Mouse (Mus musculus): Measurements from ENCODE around the gene Gtpbp3. TPM values are rescaled to one million over a fixed set of nuclear protein-coding genes. Genes with fewer than 3 reads are reported as not detected.

The Gtpbp3 gene
- polyA plus RNA-seq, 1 experiment from 2014 or later: 10.6 TPM

DNA sequence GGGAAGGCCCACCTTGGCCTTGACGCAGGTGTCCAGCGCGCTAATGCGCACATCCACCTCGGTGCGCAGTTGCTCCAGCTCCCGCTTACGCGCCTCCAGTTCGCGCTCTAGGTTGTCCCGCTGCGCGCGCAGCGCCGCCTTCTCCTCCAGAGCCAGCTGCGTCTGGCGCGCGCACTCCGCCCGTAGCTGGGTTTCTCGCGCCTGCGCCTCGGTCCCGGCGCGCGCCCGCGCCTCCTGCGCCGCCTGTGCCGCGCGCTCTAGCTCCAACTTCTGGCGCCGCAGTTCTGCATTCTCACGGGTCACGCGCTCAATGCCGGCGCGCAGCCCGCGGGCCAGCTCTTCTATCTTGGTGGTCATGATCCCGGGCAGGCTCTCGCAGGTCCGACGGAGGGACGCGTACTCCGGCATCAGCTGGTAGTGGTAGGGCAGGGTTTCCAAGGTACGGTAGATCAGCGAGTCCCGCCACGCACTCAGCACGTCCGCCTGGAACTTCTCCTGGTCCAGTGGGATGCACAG, 19.7 kb downstream of the Gtpbp3 start:
- H3K9me3 ChIP-seq (ENCODE audit: low read length): no peaks in the 10 kb centered on the region
- ATAC-seq: peak; percentile 64
- peak overlapping the region; percentile 33 for H3K4me3 ChIP-seq (ENCODE audit: low read depth, low read length)
- under 1% methylated on average over 60 of the region's 61 CpGs for WGBS
- no peak overlapping the region for H3K27ac ChIP-seq (ENCODE audit: low read length)
- H3K4me1 ChIP-seq (ENCODE audit: insufficient read depth, low read depth, low read length): no peaks in the 10 kb centered on the region
- no peaks in the 10 kb centered on the region for H3K36me3 ChIP-seq (ENCODE audit: insufficient read depth, low read length)
- no peak for TF ChIP-seq EP300 (IDR thresholded peaks at IDR 0.05)
- TF ChIP-seq CTCF (IDR thresholded peaks at IDR 0.05): no peak
- peak; percentile 86 for DNase-seq (ENCODE audit: low spot score)
- peaks cover 14% of the 10 kb centered on the region for H3K27me3 ChIP-seq (replicated peaks; ENCODE audit: insufficient read depth, low read length)
- H3K9ac ChIP-seq (replicated peaks; ENCODE audit: low read depth): no peak overlapping the region
- peak overlapping the region; percentile 54 for H3K4me2 ChIP-seq (replicated peaks; ENCODE audit: low read depth, low read length)

DNA sequence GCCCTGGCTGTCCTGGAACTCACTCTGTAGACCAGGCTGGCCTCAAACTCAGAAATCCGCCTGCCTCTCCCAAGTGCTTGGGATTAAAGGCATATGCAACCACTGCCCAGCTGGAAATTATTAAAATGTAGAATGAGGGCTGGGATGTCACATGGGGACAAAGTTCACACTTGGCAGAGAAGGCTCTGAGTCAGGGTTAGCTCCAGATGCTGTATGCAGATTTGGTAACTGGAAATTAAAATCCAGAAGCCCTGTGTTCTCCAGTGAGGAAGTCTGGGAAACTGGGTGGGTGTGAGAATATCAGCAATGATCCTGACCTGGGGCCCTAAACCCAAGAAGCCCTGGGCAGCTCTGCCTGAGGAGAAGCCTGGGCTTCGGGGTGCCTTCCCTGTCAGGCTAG, 21.4 kb downstream of the Gtpbp3 start:
- no peak overlapping the region for H3K4me3 ChIP-seq (ENCODE audit: low read depth, low read length)
- ATAC-seq: no peak
- WGBS: 70% methylated on average over 2 of the region's 2 CpGs
- TF ChIP-seq EP300 (IDR thresholded peaks at IDR 0.05) (no peak), CTCF (IDR thresholded peaks at IDR 0.05) (no peak)
- no peak overlapping the region for H3K9ac ChIP-seq (replicated peaks; ENCODE audit: low read depth)
- no peaks in the 10 kb centered on the region for H3K4me1 ChIP-seq (ENCODE audit: insufficient read depth, low read depth, low read length)
- no peaks in the 10 kb centered on the region for H3K36me3 ChIP-seq (ENCODE audit: insufficient read depth, low read length)
- H3K9me3 ChIP-seq (ENCODE audit: low read length): no peaks in the 10 kb centered on the region
- DNase-seq (ENCODE audit: low spot score): no peak
- no peak overlapping the region for H3K27ac ChIP-seq (ENCODE audit: low read length)
- 0 out of 2 replicates have a peak overlapping the region, but pooled peaks have one; percentile 43 for H3K4me2 ChIP-seq (replicated peaks; ENCODE audit: low read depth, low read length)
- peaks cover 14% of the 10 kb centered on the region for H3K27me3 ChIP-seq (replicated peaks; ENCODE audit: insufficient read depth, low read length)

GRCm38 (mm10) chr8:71511644-71512043, 23.7 kb downstream of the Gtpbp3 start, which contains the start of gene Plvap:
TSS of gene Plvap (minus strand) at chr8:71511752.
- H3K4me2 ChIP-seq (replicated peaks; ENCODE audit: low read depth, low read length): peak within 1 kb of the TSS; percentile 43
- WGBS: 13% methylated on average over 14 of the region's 14 CpGs

DNA sequence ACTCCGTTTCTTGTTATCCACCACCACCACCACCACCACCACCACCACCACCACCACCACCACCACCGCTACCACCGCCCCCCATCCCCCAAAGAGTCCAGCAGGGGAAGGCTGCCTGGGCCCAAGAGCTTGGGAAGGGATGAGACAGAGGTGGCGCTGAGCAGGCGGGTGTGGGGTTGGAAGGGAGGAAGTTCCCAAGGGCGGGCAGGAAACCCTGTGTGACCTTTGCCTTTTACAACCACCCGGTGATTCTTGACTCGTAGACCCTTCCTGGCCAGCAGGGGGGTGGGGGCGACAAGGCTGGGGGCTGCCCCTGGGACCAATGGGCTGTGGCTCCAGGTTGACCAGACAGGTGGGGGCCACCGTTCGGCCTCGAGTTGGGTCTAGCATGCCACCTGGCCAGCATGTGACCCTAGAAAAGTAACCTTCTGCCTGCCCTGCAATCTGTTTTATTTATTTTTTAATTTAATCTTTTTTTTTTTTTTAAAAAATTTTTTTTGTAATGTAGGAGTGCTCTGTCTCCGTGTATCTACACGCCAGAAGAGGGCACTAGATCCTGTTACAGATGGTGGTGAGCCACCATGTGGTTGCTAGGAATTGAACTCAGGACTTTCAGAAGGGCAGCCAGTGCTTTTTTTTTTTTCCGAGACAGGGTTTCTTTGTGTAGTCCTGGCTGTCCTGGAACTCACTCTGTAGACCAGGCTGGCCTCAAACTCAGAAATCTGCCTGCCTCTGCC, 25.3 kb downstream of the Gtpbp3 start:
- Histone ChIP-seq H3K27me3 (replicated peaks; ENCODE audit: insufficient read depth, low read length) (0 out of 2 replicates have a peak, but pooled peaks cover 4% of the 10 kb centered on the region), H3K27ac (ENCODE audit: low read length) (no peak overlapping the region), H3K9me3 (ENCODE audit: low read length) (no peaks in the 10 kb centered on the region), H3K4me3 (ENCODE audit: low read depth, low read length) (no peak overlapping the region), H3K4me2 (replicated peaks; ENCODE audit: low read depth, low read length) (no peak overlapping the region), H3K9ac (replicated peaks; ENCODE audit: low read depth) (no peak overlapping the region), H3K36me3 (ENCODE audit: insufficient read depth, low read length) (no peaks in the 10 kb centered on the region), H3K4me1 (ENCODE audit: insufficient read depth, low read depth, low read length) (no peaks in the 10 kb centered on the region)
- no peak for TF ChIP-seq EP300 (IDR thresholded peaks at IDR 0.05)
- no peak for TF ChIP-seq CTCF (IDR thresholded peaks at IDR 0.05)
- 62% methylated on average over 15 of the region's 15 CpGs for WGBS
- ATAC-seq (0 out of 2 replicates have a peak, but pooled peaks have one; percentile 5), DNase-seq (ENCODE audit: low spot score) (peak; percentile 42)

More at GRCm38 (mm10) chr8:71511644-71512043, 23.7 kb downstream of the Gtpbp3 start, which contains the start of gene Plvap:
- ATAC-seq (peak; percentile 88), DNase-seq (ENCODE audit: low spot score) (peak; percentile 73)
- Histone ChIP-seq H3K4me3 (ENCODE audit: low read depth, low read length) (peak within 1 kb of the TSS; percentile 35), H3K36me3 (ENCODE audit: insufficient read depth, low read length) (no peaks in the 10 kb centered on the region), H3K9me3 (ENCODE audit: low read length) (no peaks in the 10 kb centered on the region), H3K4me1 (ENCODE audit: insufficient read depth, low read depth, low read length) (no peaks in the 10 kb centered on the region), H3K27me3 (replicated peaks; ENCODE audit: insufficient read depth, low read length) (peaks cover 14% of the 10 kb centered on the region), H3K27ac (ENCODE audit: low read length) (no peak within 1 kb of the TSS), H3K9ac (replicated peaks; ENCODE audit: low read depth) (no peak within 1 kb of the TSS)
- no peak; the same call in 1 of the 2 replicates for TF ChIP-seq CTCF (IDR thresholded peaks at IDR 0.05)
- TF ChIP-seq EP300 (IDR thresholded peaks at IDR 0.05): peak; percentile 86

DNA sequence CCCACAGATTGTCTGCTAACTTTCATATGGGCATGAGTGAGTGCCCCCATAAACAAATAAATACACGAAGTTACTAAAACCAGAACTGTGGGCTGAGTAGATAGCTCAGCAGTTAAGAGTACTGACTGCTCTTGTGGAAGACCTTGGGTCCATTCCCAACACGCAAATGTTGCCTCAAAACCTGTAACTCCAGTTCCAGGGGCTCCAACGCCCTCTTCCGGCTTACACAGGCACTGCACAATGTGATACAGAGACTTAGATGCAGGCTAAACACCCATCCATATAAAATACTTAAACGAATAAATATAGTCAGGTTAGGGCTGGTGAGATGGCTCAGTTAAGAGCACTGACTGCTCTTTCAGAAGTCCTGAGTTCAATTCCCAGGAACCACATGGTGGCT, 27.1 kb downstream of the Gtpbp3 start:
- Histone ChIP-seq H3K27me3 (replicated peaks; ENCODE audit: insufficient read depth, low read length) (no peaks in the 10 kb centered on the region), H3K9me3 (ENCODE audit: low read length) (no peaks in the 10 kb centered on the region), H3K27ac (ENCODE audit: low read length) (no peak overlapping the region), H3K4me1 (ENCODE audit: insufficient read depth, low read depth, low read length) (no peaks in the 10 kb centered on the region), H3K9ac (replicated peaks; ENCODE audit: low read depth) (no peak overlapping the region), H3K36me3 (ENCODE audit: insufficient read depth, low read length) (no peaks in the 10 kb centered on the region), H3K4me2 (replicated peaks; ENCODE audit: low read depth, low read length) (no peak overlapping the region), H3K4me3 (ENCODE audit: low read depth, low read length) (no peak overlapping the region)
- ATAC-seq (no peak), DNase-seq (ENCODE audit: low spot score) (no peak)
- 61% methylated on average over 5 of the region's 5 CpGs for WGBS
- no peak for TF ChIP-seq EP300 (IDR thresholded peaks at IDR 0.05)
- peak; percentile 25; the same call in 1 of the 2 replicates for TF ChIP-seq CTCF (IDR thresholded peaks at IDR 0.05)

DNA sequence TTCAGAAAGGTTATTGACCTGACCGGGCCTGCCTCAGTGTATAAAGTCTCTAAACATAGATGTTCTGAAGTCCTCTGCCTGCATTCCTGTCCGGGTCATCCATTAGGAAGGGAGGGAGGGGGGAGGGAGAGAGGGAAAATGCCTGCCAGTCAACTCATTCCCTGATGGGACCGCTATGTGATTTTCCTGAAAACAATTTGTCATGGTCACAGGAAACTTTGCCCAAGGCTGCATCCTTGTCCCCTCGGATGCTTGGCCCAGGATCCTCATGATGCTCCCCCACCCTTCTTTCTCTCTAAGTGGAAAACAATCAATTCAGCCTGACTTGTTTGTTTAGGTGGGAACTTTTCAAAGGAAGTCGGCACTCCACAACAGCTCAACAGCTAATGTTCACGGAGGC, 28.9 kb downstream of the Gtpbp3 start:
- Histone ChIP-seq H3K36me3 (ENCODE audit: insufficient read depth, low read length) (no peaks in the 10 kb centered on the region), H3K27ac (ENCODE audit: low read length) (no peak overlapping the region), H3K4me3 (ENCODE audit: low read depth, low read length) (no peak overlapping the region), H3K27me3 (replicated peaks; ENCODE audit: insufficient read depth, low read length) (no peaks in the 10 kb centered on the region), H3K9me3 (ENCODE audit: low read length) (no peaks in the 10 kb centered on the region), H3K4me1 (ENCODE audit: insufficient read depth, low read depth, low read length) (no peaks in the 10 kb centered on the region), H3K4me2 (replicated peaks; ENCODE audit: low read depth, low read length) (no peak overlapping the region), H3K9ac (replicated peaks; ENCODE audit: low read depth) (no peak overlapping the region)
- DNase-seq (ENCODE audit: low spot score): peak; percentile 64
- ATAC-seq: peak; percentile 39
- 11% methylated on average over 6 of the region's 6 CpGs for WGBS
- no peak for TF ChIP-seq CTCF (IDR thresholded peaks at IDR 0.05)
- TF ChIP-seq EP300 (IDR thresholded peaks at IDR 0.05): peak; percentile 85

Data from lung, postnatal 0 days (tissue).